Mouse (Mus musculus): ENCODE data around the gene Slc4a7. TPM values are rescaled to one million over a fixed set of nuclear protein-coding genes. Genes with fewer than 3 reads are reported as not detected.

Slc4a7 gene
- total RNA-seq (2021): 10 to 100 TPM; 18.1 to 26.3 TPM
- long read RNA-seq, experiment 1, partial matches to known transcripts: 7 of 13 reads
- long read RNA-seq, experiment 1, other reads (novel, unspliced or antisense): 6 of 13 reads
- long read RNA-seq, experiment 2, full-length matches to known transcripts: 2 of 4 reads
- long read RNA-seq, experiment 2, partial matches to known transcripts: 2 of 4 reads
- long read RNA-seq, experiment 2, other reads (novel, unspliced or antisense): 0 of 4 reads

GRCm38 (mm10) chr14:14701710-14702329 is at the start of gene Slc4a7:
Gene Slc4a7, plus strand, starts transcription at chr14:14702279.
- no peak for DNase-seq

GRCm38 (mm10) chr14:14670597-14670996 is 31.5 kb upstream of the Slc4a7 start:
- no peak for DNase-seq

GRCm38 (mm10) chr14:14681611-14682010 is 20.5 kb upstream of the Slc4a7 start:
- DNase-seq: no peak

GRCm38 (mm10) chr14:14684771-14685170 is 17.3 kb upstream of the Slc4a7 start:
- no peak for DNase-seq

- DNase-seq: no peak
Measured at GRCm38 (mm10) chr14:14686101-14686551, 16.0 kb upstream of the Slc4a7 start.

GRCm38 (mm10) chr14:14687258-14687890 is 14.7 kb upstream of the Slc4a7 start:
- DNase-seq: no peak

GRCm38 (mm10) chr14:14702399-14703345 is 593 bp downstream of the Slc4a7 start:
- peak; percentile 95 for DNase-seq

- DNase-seq: peak; percentile 71
Measured at GRCm38 (mm10) chr14:14703346-14703871, 1.3 kb downstream of the Slc4a7 start.

GRCm38 (mm10) chr14:14704651-14705050 is 2.6 kb downstream of the Slc4a7 start:
- DNase-seq: no peak

GRCm38 (mm10) chr14:14705126-14705525 is 3.0 kb downstream of the Slc4a7 start:
- DNase-seq: no peak

GRCm38 (mm10) chr14:14706381-14706780 is 4.3 kb downstream of the Slc4a7 start:
- DNase-seq: no peak

- DNase-seq: no peak
Measured at GRCm38 (mm10) chr14:14707061-14707460, 5.0 kb downstream of the Slc4a7 start.

GRCm38 (mm10) chr14:14709021-14709420 is 6.9 kb downstream of the Slc4a7 start:
- DNase-seq: no peak

GRCm38 (mm10) chr14:14714130-14714529 is 12.1 kb downstream of the Slc4a7 start:
- DNase-seq: no peak

GRCm38 (mm10) chr14:14715794-14716193 is 13.7 kb downstream of the Slc4a7 start:
- no peak for DNase-seq

- no peak for DNase-seq
Measured at GRCm38 (mm10) chr14:14716843-14717242, 14.8 kb downstream of the Slc4a7 start.

- DNase-seq: no peak
Measured at GRCm38 (mm10) chr14:14718556-14718955, 16.5 kb downstream of the Slc4a7 start.

- no peak for DNase-seq
Measured at GRCm38 (mm10) chr14:14781169-14781568, 79.1 kb downstream of the Slc4a7 start.

GRCm38 (mm10) chr14:14784223-14784622 is 82.1 kb downstream of the Slc4a7 start:
- no peak for DNase-seq

GRCm38 (mm10) chr14:14786979-14787378 is 84.9 kb downstream of the Slc4a7 start:
- no peak for DNase-seq

GRCm38 (mm10) chr14:14789840-14790470 is 87.9 kb downstream of the Slc4a7 start:
- DNase-seq: no peak

GRCm38 (mm10) chr14:14799861-14800260 is 97.8 kb downstream of the Slc4a7 start:
- no peak for DNase-seq
